Mouse (Mus musculus): ENCODE results near the gene Gm21915.

DNA sequence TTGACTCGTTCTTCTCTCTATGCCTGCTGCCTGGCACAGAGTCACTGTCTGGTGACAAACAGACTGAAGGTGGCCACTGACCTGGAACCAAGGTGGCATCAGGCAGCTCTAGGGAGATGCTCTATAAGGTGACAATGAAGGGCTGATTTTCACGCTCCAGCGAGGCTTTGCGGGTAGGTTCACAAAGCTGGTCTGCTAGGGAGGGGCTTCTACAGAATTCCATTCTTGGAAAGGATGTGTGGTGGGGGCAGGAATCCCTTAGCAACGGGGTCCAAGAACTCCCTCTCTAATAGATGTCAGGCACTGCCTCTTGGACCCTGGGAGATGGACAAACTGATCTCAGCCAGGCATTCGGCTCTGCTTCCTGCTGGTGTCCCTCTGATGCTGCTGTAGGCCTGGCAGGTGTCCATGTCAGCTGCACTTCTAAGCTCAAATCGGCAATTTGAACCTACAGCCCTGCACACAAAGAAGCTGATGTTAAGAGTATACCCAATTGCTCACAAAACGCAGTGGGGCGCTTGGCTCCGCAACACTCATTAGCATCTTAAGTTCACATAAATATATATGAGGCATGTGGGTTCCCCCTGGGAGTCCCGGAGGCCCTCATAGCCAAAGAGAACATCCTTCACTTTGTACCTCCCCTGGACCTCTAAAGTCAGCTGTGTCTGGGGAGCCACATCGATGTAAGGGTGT, 38.2 kb downstream of the Gm21915 start:
- no peak for TF ChIP-seq CTCF (IDR thresholded peaks at IDR 0.05; ENCODE audit: low read depth)
- TF ChIP-seq EP300 (IDR thresholded peaks at IDR 0.05; ENCODE audit: low read depth), result no peak
